Mouse (Mus musculus): ENCODE data around the gene Rapgef6. TPM values are rescaled to one million over a fixed set of nuclear protein-coding genes. Genes with fewer than 3 reads are reported as not detected.

Gene Rapgef6
- 44.6 and 46.8 TPM in 2 replicates for polyA plus RNA-seq (2015; fragmentation: Nextera tagmentation; extraction: Ambion mirVana)

- H3K27ac ChIP-seq (replicated peaks): peak within 1 kb of the TSS; percentile 93
- H3K4me2 ChIP-seq: peak within 1 kb of the TSS; percentile 83
- H3K4me3 ChIP-seq: peak within 1 kb of the TSS; percentile 74
- ATAC-seq (ENCODE audit: low read depth): peak; percentile 98
- under 1% methylated on average over 73 of the region's 73 CpGs for WGBS
- H3K9me3 ChIP-seq: no peaks in the 10 kb centered on the region
- H3K9ac ChIP-seq: peak within 1 kb of the TSS; percentile 78
- H3K36me3 ChIP-seq: no peaks in the 10 kb centered on the region
- H3K27me3 ChIP-seq: no peaks in the 10 kb centered on the region
- peaks cover 26% of the 10 kb centered on the region for H3K4me1 ChIP-seq (replicated peaks)
These were observed at the start of gene Rapgef6 for GRCm38 (mm10) chr11:54522529-54523430. Gene Rapgef6 (plus strand): TSS chr11:54522847.

GRCm38 (mm10) chr11:54478414-54478813, 44.2 kb upstream of the Rapgef6 start:
- no peaks in the 10 kb centered on the region for H3K9me3 ChIP-seq
- no peak overlapping the region for H3K27ac ChIP-seq (replicated peaks)
- no peak overlapping the region for H3K4me2 ChIP-seq
- no peak overlapping the region for H3K4me3 ChIP-seq
- WGBS: 76% methylated on average over 1 of the region's 1 CpGs
- H3K4me1 ChIP-seq (replicated peaks): no peaks in the 10 kb centered on the region
- no peaks in the 10 kb centered on the region for H3K27me3 ChIP-seq
- H3K9ac ChIP-seq: no peak overlapping the region
- peaks cover 13% of the 10 kb centered on the region for H3K36me3 ChIP-seq
- no peak for ATAC-seq (ENCODE audit: low read depth)

- no peak overlapping the region for H3K4me3 ChIP-seq
- no peak overlapping the region for H3K4me2 ChIP-seq
- WGBS: 93% methylated on average over 3 of the region's 3 CpGs
- no peaks in the 10 kb centered on the region for H3K4me1 ChIP-seq (replicated peaks)
- no peak overlapping the region for H3K9ac ChIP-seq
- H3K36me3 ChIP-seq: peaks cover under 1% of the 10 kb centered on the region; the same call in 1 of the 2 replicates
- ATAC-seq (ENCODE audit: low read depth): no peak
- H3K27ac ChIP-seq (replicated peaks): no peak overlapping the region
- H3K27me3 ChIP-seq: no peaks in the 10 kb centered on the region
- no peaks in the 10 kb centered on the region for H3K9me3 ChIP-seq
These were observed 36.6 kb upstream of the Rapgef6 start for GRCm38 (mm10) chr11:54486041-54486440.

- WGBS: 95% methylated on average over 1 of the region's 1 CpGs
- Histone ChIP-seq H3K9me3 (no peaks in the 10 kb centered on the region), H3K4me3 (no peak overlapping the region), H3K9ac (no peak overlapping the region), H3K4me1 (replicated peaks) (no peaks in the 10 kb centered on the region), H3K27ac (replicated peaks) (no peak overlapping the region), H3K36me3 (peaks cover 6% of the 10 kb centered on the region), H3K4me2 (no peak overlapping the region), H3K27me3 (no peaks in the 10 kb centered on the region)
- ATAC-seq (ENCODE audit: low read depth): no peak
These were observed 30.6 kb upstream of the Rapgef6 start for GRCm38 (mm10) chr11:54491946-54492558.

- H3K4me2 ChIP-seq: no peak overlapping the region
- H3K36me3 ChIP-seq: peaks cover 6% of the 10 kb centered on the region
- H3K9me3 ChIP-seq: no peaks in the 10 kb centered on the region
- H3K4me3 ChIP-seq: no peak overlapping the region
- no peaks in the 10 kb centered on the region for H3K4me1 ChIP-seq (replicated peaks)
- no peak for ATAC-seq (ENCODE audit: low read depth)
- no peak overlapping the region for H3K9ac ChIP-seq
- no peaks in the 10 kb centered on the region for H3K27me3 ChIP-seq
- H3K27ac ChIP-seq (replicated peaks): no peak overlapping the region
- WGBS: 93% methylated on average over 4 of the region's 4 CpGs
These were observed 30.1 kb upstream of the Rapgef6 start for GRCm38 (mm10) chr11:54492559-54492958.

GRCm38 (mm10) chr11:54499838-54500237, 22.8 kb upstream of the Rapgef6 start:
- H3K9me3 ChIP-seq: no peaks in the 10 kb centered on the region
- H3K4me3 ChIP-seq: no peak overlapping the region
- H3K36me3 ChIP-seq: peaks cover 37% of the 10 kb centered on the region
- H3K27me3 ChIP-seq: no peaks in the 10 kb centered on the region
- H3K27ac ChIP-seq (replicated peaks): no peak overlapping the region
- no peaks in the 10 kb centered on the region for H3K4me1 ChIP-seq (replicated peaks)
- no peak overlapping the region for H3K4me2 ChIP-seq
- no peak for ATAC-seq (ENCODE audit: low read depth)
- H3K9ac ChIP-seq: no peak overlapping the region
- WGBS: 93% methylated on average over 5 of the region's 5 CpGs

- H3K27me3 ChIP-seq: no peaks in the 10 kb centered on the region
- H3K4me2 ChIP-seq: no peak overlapping the region
- 95% methylated on average over 4 of the region's 4 CpGs for WGBS
- H3K4me3 ChIP-seq: no peak overlapping the region
- no peak overlapping the region for H3K27ac ChIP-seq (replicated peaks)
- no peaks in the 10 kb centered on the region for H3K9me3 ChIP-seq
- ATAC-seq (ENCODE audit: low read depth): no peak
- H3K9ac ChIP-seq: no peak overlapping the region
- peaks cover 42% of the 10 kb centered on the region for H3K36me3 ChIP-seq
- no peaks in the 10 kb centered on the region for H3K4me1 ChIP-seq (replicated peaks)
These were observed 20.0 kb upstream of the Rapgef6 start for GRCm38 (mm10) chr11:54502546-54503245.

- Histone ChIP-seq H3K36me3 (peaks cover 24% of the 10 kb centered on the region), H3K27me3 (no peaks in the 10 kb centered on the region), H3K4me2 (no peak overlapping the region), H3K27ac (replicated peaks) (no peak overlapping the region), H3K9ac (no peak overlapping the region), H3K9me3 (no peaks in the 10 kb centered on the region), H3K4me3 (no peak overlapping the region), H3K4me1 (replicated peaks) (no peaks in the 10 kb centered on the region)
- ATAC-seq (ENCODE audit: low read depth): no peak
These were observed 9.1 kb upstream of the Rapgef6 start for GRCm38 (mm10) chr11:54513584-54513983.

- ATAC-seq (ENCODE audit: low read depth): no peak
- no peaks in the 10 kb centered on the region for H3K9me3 ChIP-seq
- H3K27me3 ChIP-seq: no peaks in the 10 kb centered on the region
- H3K36me3 ChIP-seq: no peaks in the 10 kb centered on the region
- H3K4me2 ChIP-seq: peak overlapping the region; percentile 70
- peaks cover 26% of the 10 kb centered on the region for H3K4me1 ChIP-seq (replicated peaks)
- peak overlapping the region; percentile 77 for H3K9ac ChIP-seq
- 2% methylated on average over 18 of the region's 18 CpGs for WGBS
- H3K27ac ChIP-seq (replicated peaks): peak overlapping the region; percentile 93
- H3K4me3 ChIP-seq: peak overlapping the region; percentile 74
These were observed 619 bp upstream of the Rapgef6 start for GRCm38 (mm10) chr11:54521927-54522528.

- Histone ChIP-seq H3K4me2 (peak overlapping the region; percentile 83), H3K9me3 (no peaks in the 10 kb centered on the region), H3K27me3 (no peaks in the 10 kb centered on the region), H3K4me1 (replicated peaks) (peaks cover 26% of the 10 kb centered on the region), H3K9ac (peak overlapping the region; percentile 78), H3K36me3 (no peaks in the 10 kb centered on the region), H3K4me3 (peak overlapping the region; percentile 74), H3K27ac (replicated peaks) (no peak overlapping the region)
- ATAC-seq (ENCODE audit: low read depth): no peak
- WGBS: 16% methylated on average over 10 of the region's 10 CpGs
These were observed 869 bp downstream of the Rapgef6 start for GRCm38 (mm10) chr11:54523431-54524001.

- Histone ChIP-seq H3K4me3 (no peak overlapping the region), H3K4me1 (replicated peaks) (peaks cover 24% of the 10 kb centered on the region), H3K36me3 (no peaks in the 10 kb centered on the region), H3K9ac (no peak overlapping the region), H3K9me3 (no peaks in the 10 kb centered on the region), H3K4me2 (no peak overlapping the region), H3K27ac (replicated peaks) (no peak overlapping the region), H3K27me3 (no peaks in the 10 kb centered on the region)
- 93% methylated on average over 2 of the region's 2 CpGs for WGBS
- ATAC-seq (ENCODE audit: low read depth): no peak
These were observed 5.4 kb downstream of the Rapgef6 start for GRCm38 (mm10) chr11:54528002-54528401.
